Comparison of ENCODE assay signal across 27 mouse cellular contexts in the genomic region with DNA sequence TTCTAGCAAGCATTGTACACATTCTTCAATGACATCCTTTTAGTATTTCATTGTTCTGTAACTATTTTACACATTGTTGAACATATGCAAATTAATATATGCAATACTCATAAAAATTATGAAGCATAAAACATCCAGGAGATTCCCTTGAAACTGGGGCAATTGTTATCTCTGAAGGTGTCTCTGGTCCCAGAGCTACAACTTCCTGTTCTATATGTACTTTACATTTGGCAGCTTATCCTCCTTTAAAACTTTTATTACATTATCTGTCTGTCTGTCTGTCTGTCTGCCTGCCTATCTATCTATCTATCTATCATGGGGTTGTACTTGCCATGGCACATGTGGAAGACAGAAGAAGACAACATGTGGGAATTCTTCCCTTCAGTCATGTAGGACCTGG.
"Had no signal": no experiment of that assay in that cellular context is flagged by ENCODE, and none has a peak within 500 bp of the region (broad histone marks: within the 10 kb centered on the region; RNA-seq: fewer than 3 reads in every experiment).

No protein-coding gene starts in this region.

- H3K9ac ChIP-seq: limb, embryonic 12.5 days; limb, embryonic 13.5 days; limb, embryonic 15.5 days; liver, embryonic 12.5 days; liver, embryonic 13.5 days; liver, embryonic 14.5 days; liver, embryonic 15.5 days; liver, postnatal 0 days; lung, embryonic 14.5 days; lung, embryonic 15.5 days; midbrain, embryonic 12.5 days; midbrain, embryonic 13.5 days; midbrain, embryonic 15.5 days had no signal

- H3K36me3 ChIP-seq: limb, embryonic 10.5 days; limb, embryonic 12.5 days; limb, embryonic 13.5 days; limb, embryonic 15.5 days; liver, embryonic 12.5 days; liver, embryonic 13.5 days; lung, embryonic 15.5 days; midbrain, embryonic 10.5 days; midbrain, embryonic 12.5 days; midbrain, embryonic 13.5 days; midbrain, embryonic 15.5 days had no signal

- H3K27ac ChIP-seq: limb, embryonic 10.5 days; limb, embryonic 12.5 days; limb, embryonic 13.5 days; limb, embryonic 15.5 days; liver, embryonic 12.5 days; liver, embryonic 13.5 days; liver, embryonic 14.5 days; liver, embryonic 15.5 days; lung, embryonic 15.5 days; macrophage; midbrain, embryonic 10.5 days; midbrain, embryonic 12.5 days; midbrain, embryonic 13.5 days; midbrain, embryonic 15.5 days had no signal

- H3K4me3 ChIP-seq: limb, embryonic 10.5 days; limb, embryonic 12.5 days; limb, embryonic 13.5 days; limb, embryonic 15.5 days; liver, embryonic 12.5 days; liver, embryonic 13.5 days; liver, embryonic 15.5 days; lung, embryonic 15.5 days; megakaryocyte, embryonic 14.5 days; midbrain, embryonic 10.5 days; midbrain, embryonic 12.5 days; midbrain, embryonic 13.5 days; midbrain, embryonic 15.5 days; myocyte had no signal

- H3K4me1 ChIP-seq: lung, embryonic 15.5 days; midbrain, embryonic 13.5 days; midbrain, embryonic 15.5 days had no signal

- DNase-seq: left cerebral cortex, postnatal 4 days; liver; liver, embryonic 13.5 days; liver, postnatal 0 days; lung, adult 18-20 months; lung, adult 2 months; lung, embryonic 14.5 days; lung, postnatal 10 days; lung, postnatal 14 days; lung, postnatal 36 days; lung, postnatal 4 days; midbrain, embryonic 14.5 days had no signal

- H3K27me3 ChIP-seq: limb, embryonic 12.5 days; limb, embryonic 13.5 days; limb, embryonic 15.5 days; lung, embryonic 15.5 days; midbrain, embryonic 13.5 days; midbrain, embryonic 15.5 days had no signal

- H3K9me3 ChIP-seq: limb, embryonic 10.5 days; limb, embryonic 12.5 days; limb, embryonic 13.5 days; limb, embryonic 15.5 days; liver, embryonic 12.5 days; liver, embryonic 13.5 days; liver, embryonic 15.5 days; lung, embryonic 15.5 days; midbrain, embryonic 10.5 days; midbrain, embryonic 12.5 days; midbrain, embryonic 13.5 days; midbrain, embryonic 15.5 days had no signal
